Comparison of ENCODE assay signal across 8 mouse cellular contexts in the genomic region with DNA sequence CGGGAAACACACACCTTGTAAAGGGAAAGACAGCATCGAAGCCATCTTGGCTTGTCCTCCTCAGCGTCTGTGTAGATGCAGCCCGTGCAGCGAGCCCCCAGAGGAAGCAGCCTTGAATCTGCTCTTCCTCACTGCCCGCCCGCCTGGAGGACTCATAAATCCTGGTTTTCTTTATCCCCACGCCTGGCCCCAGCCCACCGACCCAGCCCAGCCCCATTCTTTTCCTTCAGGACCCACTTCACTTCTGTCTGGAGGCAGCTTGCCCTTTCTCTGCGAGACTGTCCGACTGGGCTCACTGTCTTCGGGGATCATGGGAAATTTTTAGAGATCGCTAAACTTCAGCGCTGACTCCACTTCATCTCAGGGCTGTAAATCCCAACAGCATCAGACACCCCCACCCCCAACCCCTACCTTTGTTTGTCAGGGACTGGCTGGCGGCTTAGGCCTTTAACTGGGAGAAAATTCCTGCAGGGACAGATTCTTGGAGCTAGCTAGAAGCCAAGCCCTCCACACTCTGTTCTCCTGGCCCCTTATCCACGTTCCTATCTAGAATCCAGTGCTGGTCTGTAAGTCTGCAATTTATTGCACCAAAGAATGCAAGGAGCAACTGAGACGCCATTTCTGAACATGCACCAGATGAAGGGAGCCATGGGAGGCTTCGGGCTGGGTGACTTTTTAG. TPM values are rescaled to one million over a fixed set of nuclear protein-coding genes. Genes with fewer than 3 reads are reported as not detected.
A peak's percentile ranks its signal among the peaks of the same experiment; 100 is the strongest.
DNase-seq lines count a peak whose midpoint lies in the region; ATAC-seq lines count a peak whose summit lies in the region.
"Had no signal": no experiment of that assay in that cellular context is flagged by ENCODE, and none has a peak within 500 bp of the region (broad histone marks: within the 10 kb centered on the region; RNA-seq: fewer than 3 reads in every experiment).

No protein-coding gene starts in this region.

- peak overlapping the region; percentile 35; the same call in 1 of the 2 replicates for H3K4me2 ChIP-seq in lung, embryonic 15.5 days
- peak overlapping the region; percentile 41 for H3K4me2 ChIP-seq in forebrain, embryonic 12.5 days
- peak overlapping the region; percentile 44 for H3K4me2 ChIP-seq in limb, embryonic 12.5 days
- H3K4me2 ChIP-seq in stomach, embryonic 16.5 days (ENCODE audit: low read depth, low read length) = peak overlapping the region; percentile 40

- H3K4me3 ChIP-seq in lung, embryonic 15.5 days = no peak overlapping the region
- no peak overlapping the region; the same call in 1 of the 2 replicates for H3K4me3 ChIP-seq in forebrain, embryonic 12.5 days (replicated peaks)
- H3K4me3 ChIP-seq in limb, embryonic 12.5 days (replicated peaks) = 0 out of 2 replicates have a peak overlapping the region, but pooled peaks have one; percentile 11
- H3K4me3 ChIP-seq in stomach, embryonic 16.5 days (replicated peaks; ENCODE audit: low read length) = no peak overlapping the region; the same call in 1 of the 2 replicates

- H3K27me3 ChIP-seq in lung, embryonic 15.5 days = no peaks in the 10 kb centered on the region
- H3K27me3 ChIP-seq in forebrain, embryonic 12.5 days = no peaks in the 10 kb centered on the region
- H3K27me3 ChIP-seq in limb, embryonic 12.5 days = no peaks in the 10 kb centered on the region
- H3K27me3 ChIP-seq in stomach, embryonic 16.5 days (ENCODE audit: control insufficient read depth, insufficient read depth, low read length) = no peaks in the 10 kb centered on the region

- no peak for ATAC-seq in lung, embryonic 15.5 days (ENCODE audit: borderline replicate concordance, extremely low read depth, low FRiP score, low TSS enrichment)
- ATAC-seq in forebrain, embryonic 12.5 days (ENCODE audit: low FRiP score) = peak; percentile 22
- 0 out of 2 replicates have a peak, but pooled peaks have one; percentile 5 for ATAC-seq in limb, embryonic 12.5 days (ENCODE audit: insufficient number of reproducible peaks, insufficient read depth, low FRiP score, low TSS enrichment, low read depth)
- peak; percentile 29; the same call in 1 of the 2 replicates for ATAC-seq in stomach, embryonic 16.5 days (ENCODE audit: insufficient read depth, low FRiP score)

- peak overlapping the region; percentile 46 for H3K27ac ChIP-seq in lung, embryonic 15.5 days
- peak overlapping the region; percentile 63 for H3K27ac ChIP-seq in forebrain, embryonic 12.5 days
- peak overlapping the region; percentile 86 for H3K27ac ChIP-seq in limb, embryonic 12.5 days
- peak overlapping the region; percentile 77 for H3K27ac ChIP-seq in stomach, embryonic 16.5 days (ENCODE audit: low read length)

- H3K36me3 ChIP-seq in lung, embryonic 15.5 days = no peaks in the 10 kb centered on the region
- H3K36me3 ChIP-seq in forebrain, embryonic 12.5 days (replicated peaks) = no peaks in the 10 kb centered on the region
- H3K36me3 ChIP-seq in limb, embryonic 12.5 days = peaks cover 3% of the 10 kb centered on the region
- H3K36me3 ChIP-seq in stomach, embryonic 16.5 days (ENCODE audit: control insufficient read depth, insufficient read depth, low read length) = no peaks in the 10 kb centered on the region

- H3K9ac ChIP-seq in lung, embryonic 15.5 days = peak overlapping the region; percentile 30; the same call in 1 of the 2 replicates
- H3K9ac ChIP-seq in forebrain, embryonic 12.5 days = peak overlapping the region; percentile 36; the same call in 1 of the 2 replicates
- H3K9ac ChIP-seq in limb, embryonic 12.5 days (replicated peaks) = peak overlapping the region; percentile 51
- H3K9ac ChIP-seq in stomach, embryonic 16.5 days (ENCODE audit: low read length) = peak overlapping the region; percentile 57

- peaks cover 68% of the 10 kb centered on the region for H3K4me1 ChIP-seq in lung, embryonic 15.5 days
- H3K4me1 ChIP-seq in forebrain, embryonic 12.5 days = peaks cover 29% of the 10 kb centered on the region
- peaks cover 40% of the 10 kb centered on the region for H3K4me1 ChIP-seq in limb, embryonic 12.5 days (replicated peaks)
- peaks cover 51% of the 10 kb centered on the region for H3K4me1 ChIP-seq in stomach, embryonic 16.5 days (ENCODE audit: control insufficient read depth, insufficient read depth, low read length)

- H3K9me3 ChIP-seq in lung, embryonic 15.5 days = no peaks in the 10 kb centered on the region
- peaks cover 3% of the 10 kb centered on the region; the same call in 1 of the 2 replicates for H3K9me3 ChIP-seq in forebrain, embryonic 12.5 days
- H3K9me3 ChIP-seq in limb, embryonic 12.5 days = peaks cover 4% of the 10 kb centered on the region
- H3K9me3 ChIP-seq in stomach, embryonic 16.5 days (replicated peaks; ENCODE audit: control insufficient read depth, low read length) = no peaks in the 10 kb centered on the region

- WGBS in lung, embryonic 15.5 days = 17% methylated on average over 18 of the region's 18 CpGs
- 20% methylated on average over 18 of the region's 18 CpGs for WGBS in forebrain, embryonic 12.5 days
- 19% methylated on average over 18 of the region's 18 CpGs for WGBS in limb, embryonic 12.5 days
- WGBS in stomach, embryonic 16.5 days = 19% methylated on average over 18 of the region's 18 CpGs

- no peak for DNase-seq in lung, postnatal 36 days
- DNase-seq in adrenal gland, postnatal 4 days (ENCODE audit: low spot score in 2 of 2) = no peak
- DNase-seq in B cell, adult 2 months = no peak
- DNase-seq: adrenal gland, adult 8-10 months had no signal

RNA-seq across cellular contexts. Expression of a gene that starts 57.0 kb away (rescaled TPM):
- polyA plus RNA-seq in lung, embryonic 15.5 days (2015; fragmentation: Nextera tagmentation; extraction: Ambion mirVana) = 22.2 and 22.4 TPM in 2 replicates
- polyA plus RNA-seq in forebrain, embryonic 12.5 days (2016; fragmentation: Nextera tagmentation; extraction: Ambion mirVana) = 16.9 and 19.1 TPM in 2 replicates
- polyA plus RNA-seq in limb, embryonic 12.5 days (2016; fragmentation: Nextera tagmentation; extraction: Ambion mirVana) = 28.7 and 29.3 TPM in 2 replicates
- polyA plus RNA-seq in stomach, embryonic 16.5 days (2015; fragmentation: Nextera tagmentation; extraction: Ambion mirVana) = 25.8 and 27.5 TPM in 2 replicates
- total RNA-seq in adrenal gland, postnatal 4 days (2021) = 10 to 100 TPM; 22.6 to 23.1 TPM
